Mouse (Mus musculus) midbrain, embryonic 11.5 days (tissue): Measurements from ENCODE around the gene Polr2e. TPM values are rescaled to one million over a fixed set of nuclear protein-coding genes. Genes with fewer than 3 reads are reported as not detected.

Experiments used
- polyA plus RNA-seq: library from polyadenylated mRNA; unstranded; fragments of >200 nt; fragmentation: Nextera tagmentation; extraction: Ambion mirVana; gene quantifications from 2 replicates; pipeline ENCODE4 v1.2.1, GENCODE M21; 2014

Gene Polr2e
- polyA plus RNA-seq, 1 experiment from 2014 or later, result 225 TPM

Other genes starting within 250 kb of the Polr2e start
- 0.10 and 0.40 TPM in 2 replicates for gene Prss57, start 248.8 kb downstream of the Polr2e start, polyA plus RNA-seq
- 109 and 129 TPM in 2 replicates for gene Palm, start 246.2 kb downstream of the Polr2e start, polyA plus RNA-seq
- 0.41 TPM in 1 of 2 replicates, not detected in the other for gene Misp, start 218.8 kb downstream of the Polr2e start, polyA plus RNA-seq
- gene Ptbp1, start 185.4 kb downstream of the Polr2e start, polyA plus RNA-seq, result 147 and 176 TPM in 2 replicates
- gene Prtn3, start 165.3 kb downstream of the Polr2e start, polyA plus RNA-seq, result 11.9 and 12.1 TPM in 2 replicates
- gene Plppr3, start 165.2 kb downstream of the Polr2e start, polyA plus RNA-seq, result 112 and 117 TPM in 2 replicates
- 0.18 TPM in 1 of 2 replicates, not detected in the other for gene Elane, start 153.5 kb downstream of the Polr2e start, polyA plus RNA-seq
- not detected in 2 replicates for gene Cfd, start 148.9 kb downstream of the Polr2e start, polyA plus RNA-seq
- gene Med16, start 130.9 kb downstream of the Polr2e start, polyA plus RNA-seq, result 39.7 and 45.7 TPM in 2 replicates
- 20.6 and 25.6 TPM in 2 replicates for gene Gm26602, start 128.9 kb downstream of the Polr2e start, polyA plus RNA-seq
- gene Kiss1r, start 122.8 kb downstream of the Polr2e start, polyA plus RNA-seq, result 0.34 and 0.61 TPM in 2 replicates
- 127 and 135 TPM in 2 replicates for gene R3hdm4, start 118.6 kb downstream of the Polr2e start, polyA plus RNA-seq
- gene Arid3a, start 112.8 kb downstream of the Polr2e start, polyA plus RNA-seq, result 4.2 and 6.2 TPM in 2 replicates
- 92.7 and 98.4 TPM in 2 replicates for gene Wdr18, start 79.6 kb downstream of the Polr2e start, polyA plus RNA-seq
- gene Grin3b, start 69.1 kb downstream of the Polr2e start, polyA plus RNA-seq, result 0.22 and 0.38 TPM in 2 replicates
- gene Tmem259, start 55.5 kb downstream of the Polr2e start, polyA plus RNA-seq, result 11.9 and 13.5 TPM in 2 replicates
- 158 and 160 TPM in 2 replicates for gene Cnn2, start 51.2 kb downstream of the Polr2e start, polyA plus RNA-seq
- gene Abca7, start 43.3 kb downstream of the Polr2e start, polyA plus RNA-seq, result 2.8 and 2.9 TPM in 2 replicates
- 3.6 and 3.8 TPM in 2 replicates for gene Arhgap45, start 23.1 kb downstream of the Polr2e start, polyA plus RNA-seq
- 581 and 594 TPM in 2 replicates for gene Gpx4, start 7.4 kb upstream of the Polr2e start, polyA plus RNA-seq
- gene Sbno2, start 65.8 kb upstream of the Polr2e start, polyA plus RNA-seq, result 7.0 and 7.3 TPM in 2 replicates
- 18.5 and 23.1 TPM in 2 replicates for gene Stk11, start 76.0 kb upstream of the Polr2e start, polyA plus RNA-seq
- 329 and 355 TPM in 2 replicates for gene Atp5d, start 98.8 kb upstream of the Polr2e start, polyA plus RNA-seq
- 11.1 and 11.8 TPM in 2 replicates for gene Cbarp, start 101.0 kb upstream of the Polr2e start, polyA plus RNA-seq
- 66.0 and 71.3 TPM in 2 replicates for gene Midn, start 108.5 kb upstream of the Polr2e start, polyA plus RNA-seq
- gene Cirbp, start 126.2 kb upstream of the Polr2e start, polyA plus RNA-seq, result 81.5 and 87.1 TPM in 2 replicates
- 8.0 and 8.7 TPM in 2 replicates for gene 1600002K03Rik, start 133.1 kb upstream of the Polr2e start, polyA plus RNA-seq
- 78.1 and 91.7 TPM in 2 replicates for gene Efna2, start 139.7 kb upstream of the Polr2e start, polyA plus RNA-seq
- 134 and 142 TPM in 2 replicates for gene Mum1, start 186.6 kb upstream of the Polr2e start, polyA plus RNA-seq
- gene Ndufs7, start 209.3 kb upstream of the Polr2e start, polyA plus RNA-seq, result 209 and 229 TPM in 2 replicates
- 24.6 and 28.9 TPM in 2 replicates for gene Gamt, start 221.2 kb upstream of the Polr2e start, polyA plus RNA-seq
- gene Dazap1, start 221.7 kb upstream of the Polr2e start, polyA plus RNA-seq, result 37.8 and 42.6 TPM in 2 replicates